Mouse (Mus musculus): ENCODE measurements around the gene Tmem131. TPM values are rescaled to one million over a fixed set of nuclear protein-coding genes. Genes with fewer than 3 reads are reported as not detected.
A peak's percentile ranks its signal among the peaks of the same experiment; 100 is the strongest.

Gene Tmem131
- polyA plus RNA-seq, 1 experiment from 2014 or later, result 23.1 TPM

DNA sequence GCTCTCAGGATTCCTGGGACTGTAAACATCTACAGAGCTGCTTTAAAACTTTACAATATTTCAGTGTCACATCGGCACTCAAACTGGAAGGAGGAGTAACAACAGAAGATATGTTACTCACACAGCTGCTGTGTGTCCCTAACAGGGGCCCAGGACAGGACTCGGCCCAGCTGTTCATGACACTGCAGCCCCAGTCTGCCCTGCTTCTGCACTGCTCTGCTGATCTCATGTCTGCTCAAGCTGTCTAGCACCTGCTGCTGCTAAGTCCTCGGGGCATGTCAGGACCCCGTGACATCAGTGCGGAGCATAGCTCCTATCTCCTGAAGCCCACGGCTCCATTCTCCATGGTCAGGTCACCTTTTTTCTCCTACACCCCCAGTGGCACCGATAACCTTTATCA is 146.8 kb downstream of the Tmem131 start:
- no peak overlapping the region for H3K4me2 ChIP-seq (ENCODE audit: low read length)
- no peaks in the 10 kb centered on the region for H3K27me3 ChIP-seq (ENCODE audit: control insufficient read depth, insufficient read depth, low read length)
- WGBS, result 93% methylated on average over 7 of the region's 7 CpGs
- no peak for DNase-seq
- H3K4me3 ChIP-seq (replicated peaks; ENCODE audit: low read depth, low read length), result no peak overlapping the region
- H3K9me3 ChIP-seq (ENCODE audit: control insufficient read depth, low read length), result no peaks in the 10 kb centered on the region
- H3K4me1 ChIP-seq (ENCODE audit: control insufficient read depth, insufficient read depth, low read length), result no peaks in the 10 kb centered on the region
- no peak overlapping the region for H3K9ac ChIP-seq (replicated peaks; ENCODE audit: low read length)
- peaks cover 93% of the 10 kb centered on the region for H3K36me3 ChIP-seq (ENCODE audit: control insufficient read depth, insufficient read depth, low read length)
- no peak for ATAC-seq (ENCODE audit: low FRiP score, low TSS enrichment)
- no peak overlapping the region for H3K27ac ChIP-seq (replicated peaks; ENCODE audit: low read depth, low read length)

- Histone ChIP-seq H3K27me3 (ENCODE audit: control insufficient read depth, insufficient read depth, low read length) (no peaks in the 10 kb centered on the region), H3K27ac (replicated peaks; ENCODE audit: low read depth, low read length) (no peak overlapping the region), H3K9ac (replicated peaks; ENCODE audit: low read length) (no peak overlapping the region), H3K4me2 (ENCODE audit: low read length) (no peak overlapping the region), H3K36me3 (ENCODE audit: control insufficient read depth, insufficient read depth, low read length) (peaks cover 39% of the 10 kb centered on the region), H3K9me3 (ENCODE audit: control insufficient read depth, low read length) (no peaks in the 10 kb centered on the region), H3K4me3 (replicated peaks; ENCODE audit: low read depth, low read length) (no peak overlapping the region), H3K4me1 (ENCODE audit: control insufficient read depth, insufficient read depth, low read length) (no peaks in the 10 kb centered on the region)
- ATAC-seq (ENCODE audit: low FRiP score, low TSS enrichment) (no peak), DNase-seq (no peak)
- 80% methylated on average over 8 of the region's 8 CpGs for whole genome bisulfite sequencing
These were observed 154.1 kb downstream of the Tmem131 start for GRCm38 (mm10) chr1:36789416-36789815.

GRCm38 (mm10) chr1:36786377-36786776 is 157.1 kb downstream of the Tmem131 start:
- H3K4me2 ChIP-seq (ENCODE audit: low read length), result no peak overlapping the region
- 91% methylated on average over 7 of the region's 7 CpGs for WGBS
- no peaks in the 10 kb centered on the region for H3K4me1 ChIP-seq (ENCODE audit: control insufficient read depth, insufficient read depth, low read length)
- H3K36me3 ChIP-seq (ENCODE audit: control insufficient read depth, insufficient read depth, low read length), result peaks cover 9% of the 10 kb centered on the region
- no peak overlapping the region for H3K4me3 ChIP-seq (replicated peaks; ENCODE audit: low read depth, low read length)
- H3K27ac ChIP-seq (replicated peaks; ENCODE audit: low read depth, low read length), result no peak overlapping the region
- H3K9ac ChIP-seq (replicated peaks; ENCODE audit: low read length), result no peak overlapping the region
- no peaks in the 10 kb centered on the region for H3K9me3 ChIP-seq (ENCODE audit: control insufficient read depth, low read length)
- H3K27me3 ChIP-seq (ENCODE audit: control insufficient read depth, insufficient read depth, low read length), result no peaks in the 10 kb centered on the region
- no peak for DNase-seq
- no peak for ATAC-seq (ENCODE audit: low FRiP score, low TSS enrichment)

DNA sequence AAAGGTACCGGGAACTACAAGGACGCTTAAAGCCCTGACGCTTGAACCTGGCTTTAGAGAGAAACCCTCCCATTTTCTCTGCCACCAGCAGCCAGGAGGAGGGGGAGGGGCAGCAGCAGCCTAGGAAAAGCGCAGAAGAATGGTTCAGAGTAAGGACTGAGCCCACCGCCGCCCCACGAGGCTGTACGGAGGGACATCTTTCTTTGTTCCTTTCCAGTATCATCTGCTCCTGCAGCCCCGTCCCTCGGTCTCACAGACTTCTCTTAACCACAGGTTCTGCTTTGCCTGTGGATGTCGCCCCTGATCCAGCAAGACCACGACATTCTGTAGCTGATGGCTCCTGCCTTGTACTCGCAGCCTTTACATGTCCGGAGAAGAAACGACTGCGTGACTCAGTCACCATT is 158.2 kb downstream of the Tmem131 start:
- H3K4me2 ChIP-seq (ENCODE audit: low read length), result peak overlapping the region; percentile 85
- no peaks in the 10 kb centered on the region for H3K27me3 ChIP-seq (ENCODE audit: control insufficient read depth, insufficient read depth, low read length)
- peak overlapping the region; percentile 59 for H3K9ac ChIP-seq (replicated peaks; ENCODE audit: low read length)
- peak overlapping the region; percentile 80 for H3K27ac ChIP-seq (replicated peaks; ENCODE audit: low read depth, low read length)
- no peaks in the 10 kb centered on the region for H3K9me3 ChIP-seq (ENCODE audit: control insufficient read depth, low read length)
- H3K4me1 ChIP-seq (ENCODE audit: control insufficient read depth, insufficient read depth, low read length), result no peaks in the 10 kb centered on the region
- WGBS, result 2% methylated on average over 16 of the region's 16 CpGs
- DNase-seq (peak; percentile 86), ATAC-seq (ENCODE audit: low FRiP score, low TSS enrichment) (peak; percentile 56)
- H3K36me3 ChIP-seq (ENCODE audit: control insufficient read depth, insufficient read depth, low read length), result peaks cover under 1% of the 10 kb centered on the region; the same call in 1 of the 2 replicates
- H3K4me3 ChIP-seq (replicated peaks; ENCODE audit: low read depth, low read length), result peak overlapping the region; percentile 39

DNA sequence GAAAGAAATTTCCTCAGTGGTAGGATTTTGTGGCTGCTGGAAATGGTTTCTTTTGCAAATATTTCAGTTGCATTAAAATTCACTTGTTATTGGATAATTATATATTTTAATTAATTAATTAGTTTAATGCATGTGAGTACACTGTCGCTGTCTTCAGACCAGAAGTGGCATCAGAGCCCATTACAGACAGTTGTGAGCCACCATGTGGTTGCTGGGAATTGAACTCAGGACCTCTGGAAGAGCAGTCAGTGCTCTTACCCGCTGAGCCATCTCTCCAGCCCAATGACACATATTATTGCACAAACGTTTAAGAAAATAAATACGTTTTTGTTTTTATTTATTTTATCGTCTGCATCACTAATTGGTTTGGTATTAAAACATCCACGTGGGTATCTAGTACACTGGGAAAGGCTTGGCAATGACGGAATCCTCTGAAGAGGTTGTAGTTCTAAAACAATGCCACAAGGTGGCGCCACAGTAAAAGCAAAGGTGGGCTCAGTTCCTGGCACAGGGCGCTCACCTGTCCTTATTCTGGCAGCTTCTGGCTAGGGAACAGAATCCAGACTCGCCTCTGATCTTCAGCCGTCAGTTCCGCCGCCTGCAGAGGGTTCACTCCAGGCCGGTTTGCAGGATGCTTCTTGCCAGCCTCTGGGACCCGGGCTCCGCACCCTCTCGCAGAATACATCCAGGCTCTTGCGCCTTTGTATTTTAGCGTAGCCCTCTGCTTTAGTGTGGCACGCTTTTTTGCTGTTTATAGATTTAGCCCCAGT is 158.9 kb downstream of the Tmem131 start:
- ATAC-seq (ENCODE audit: low FRiP score, low TSS enrichment) (peak; percentile 74), DNase-seq (peak; percentile 92)
- Histone ChIP-seq H3K36me3 (ENCODE audit: control insufficient read depth, insufficient read depth, low read length) (no peaks in the 10 kb centered on the region), H3K4me2 (ENCODE audit: low read length) (peak overlapping the region; percentile 85), H3K4me3 (replicated peaks; ENCODE audit: low read depth, low read length) (peak overlapping the region; percentile 39), H3K9ac (replicated peaks; ENCODE audit: low read length) (peak overlapping the region; percentile 59), H3K27ac (replicated peaks; ENCODE audit: low read depth, low read length) (peak overlapping the region; percentile 80), H3K9me3 (ENCODE audit: control insufficient read depth, low read length) (no peaks in the 10 kb centered on the region), H3K27me3 (ENCODE audit: control insufficient read depth, insufficient read depth, low read length) (no peaks in the 10 kb centered on the region), H3K4me1 (ENCODE audit: control insufficient read depth, insufficient read depth, low read length) (no peaks in the 10 kb centered on the region)
- WGBS, result 4% methylated on average over 20 of the region's 20 CpGs

DNA sequence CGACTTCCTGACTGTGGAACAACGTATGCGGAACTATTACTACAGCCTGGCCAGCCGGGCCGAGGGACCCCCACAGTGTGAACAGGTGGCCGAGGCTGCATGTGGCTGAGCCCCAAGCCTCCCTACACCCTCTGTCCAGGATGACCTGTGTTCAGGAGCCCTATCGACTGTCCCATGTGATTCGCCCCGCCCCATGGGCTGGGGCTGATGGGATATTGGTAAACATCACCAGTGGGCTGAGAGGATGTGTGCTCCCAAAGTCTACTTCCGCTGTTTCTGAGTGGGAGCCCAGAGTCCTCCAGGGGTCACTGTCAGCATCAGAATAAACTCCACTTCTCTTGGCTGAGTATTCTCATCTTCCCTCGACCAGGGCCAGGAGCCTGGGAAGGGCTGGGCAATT is 161.0 kb downstream of the Tmem131 start:
- no peak for ATAC-seq (ENCODE audit: low FRiP score, low TSS enrichment)
- Histone ChIP-seq H3K9ac (replicated peaks; ENCODE audit: low read length) (no peak overlapping the region), H3K27ac (replicated peaks; ENCODE audit: low read depth, low read length) (no peak overlapping the region), H3K4me3 (replicated peaks; ENCODE audit: low read depth, low read length) (no peak overlapping the region), H3K9me3 (ENCODE audit: control insufficient read depth, low read length) (no peaks in the 10 kb centered on the region), H3K4me1 (ENCODE audit: control insufficient read depth, insufficient read depth, low read length) (no peaks in the 10 kb centered on the region), H3K36me3 (ENCODE audit: control insufficient read depth, insufficient read depth, low read length) (no peaks in the 10 kb centered on the region), H3K27me3 (ENCODE audit: control insufficient read depth, insufficient read depth, low read length) (no peaks in the 10 kb centered on the region), H3K4me2 (ENCODE audit: low read length) (no peak overlapping the region)
- no peak for DNase-seq
- 81% methylated on average over 11 of the region's 11 CpGs for WGBS

GRCm38 (mm10) chr1:36780793-36781192 is 162.7 kb downstream of the Tmem131 start:
- Histone ChIP-seq H3K4me3 (replicated peaks; ENCODE audit: low read depth, low read length) (no peak overlapping the region), H3K9ac (replicated peaks; ENCODE audit: low read length) (no peak overlapping the region), H3K36me3 (ENCODE audit: control insufficient read depth, insufficient read depth, low read length) (no peaks in the 10 kb centered on the region), H3K4me2 (ENCODE audit: low read length) (no peak overlapping the region), H3K9me3 (ENCODE audit: control insufficient read depth, low read length) (no peaks in the 10 kb centered on the region), H3K27me3 (ENCODE audit: control insufficient read depth, insufficient read depth, low read length) (no peaks in the 10 kb centered on the region), H3K4me1 (ENCODE audit: control insufficient read depth, insufficient read depth, low read length) (no peaks in the 10 kb centered on the region), H3K27ac (replicated peaks; ENCODE audit: low read depth, low read length) (no peak overlapping the region)
- whole genome bisulfite sequencing, result 90% methylated on average over 13 of the region's 13 CpGs
- DNase-seq (no peak), ATAC-seq (ENCODE audit: low FRiP score, low TSS enrichment) (no peak)

GRCm38 (mm10) chr1:36772198-36772934 is 171.1 kb downstream of the Tmem131 start:
- 89% methylated on average over 9 of the region's 9 CpGs for WGBS
- Histone ChIP-seq H3K36me3 (ENCODE audit: control insufficient read depth, insufficient read depth, low read length) (no peaks in the 10 kb centered on the region), H3K4me3 (replicated peaks; ENCODE audit: low read depth, low read length) (no peak overlapping the region), H3K4me1 (ENCODE audit: control insufficient read depth, insufficient read depth, low read length) (no peaks in the 10 kb centered on the region), H3K4me2 (ENCODE audit: low read length) (no peak overlapping the region), H3K27ac (replicated peaks; ENCODE audit: low read depth, low read length) (no peak overlapping the region), H3K9ac (replicated peaks; ENCODE audit: low read length) (no peak overlapping the region), H3K9me3 (ENCODE audit: control insufficient read depth, low read length) (no peaks in the 10 kb centered on the region), H3K27me3 (ENCODE audit: control insufficient read depth, insufficient read depth, low read length) (no peaks in the 10 kb centered on the region)
- ATAC-seq (ENCODE audit: low FRiP score, low TSS enrichment) (no peak), DNase-seq (no peak)
